Mouse (Mus musculus): ENCODE measurements around the gene Clic5. TPM values are rescaled to one million over a fixed set of nuclear protein-coding genes. Genes with fewer than 3 reads are reported as not detected.

Gene Clic5
- total and polyA plus RNA-seq, 3 experiments = not detected

DNA sequence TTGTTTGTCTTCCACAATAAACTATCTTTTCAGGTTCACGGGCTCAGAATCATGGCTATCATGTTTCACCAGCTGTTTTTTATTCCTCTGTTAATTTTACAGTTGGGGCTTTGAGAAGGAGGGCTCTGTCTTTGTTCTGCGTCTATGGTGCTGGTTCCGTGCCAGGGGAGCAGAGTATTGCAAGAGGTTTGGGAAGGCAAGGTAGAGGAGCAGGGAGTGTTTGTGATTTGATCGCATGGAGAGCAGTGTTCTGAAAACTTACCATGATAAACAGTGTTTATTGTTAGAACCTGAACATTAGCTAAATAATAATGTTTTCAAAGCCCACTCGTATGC is 139.7 kb downstream of the Clic5 start:
- DNase-seq (ENCODE audit: low read depth, low spot score) = no peak
- no peak for TF ChIP-seq SMC3 (IDR thresholded peaks at IDR 0.05; ENCODE audit: low read depth, low read length)
- TF ChIP-seq UBTF (IDR thresholded peaks at IDR 0.05; ENCODE audit: borderline replicate concordance, insufficient read depth, low read depth, low read length) = no peak
- no peak for TF ChIP-seq USF1 (IDR thresholded peaks at IDR 0.05; ENCODE audit: low read depth, low read length)
- TF ChIP-seq MEF2A (IDR thresholded peaks at IDR 0.05; ENCODE audit: extremely low read depth, insufficient replicate concordance, low read depth, low read length, poor library complexity, severe bottlenecking) = no peak
- Histone ChIP-seq H3K9me3 (replicated peaks; ENCODE audit: insufficient read depth, low read length) (no peaks in the 10 kb centered on the region), H3K27me3 (ENCODE audit: control insufficient read depth in 1 of 2, insufficient read depth in 2 of 2, low read length in 2 of 2) (no peaks in the 10 kb centered on the region), H3K9ac (ENCODE audit: control insufficient read depth, low read depth, low read length, poor library complexity, severe bottlenecking) (no peak overlapping the region), H3K4me1 (ENCODE audit: control insufficient read depth in 1 of 2, insufficient read depth in 2 of 2, low read length in 2 of 2) (no peaks in the 10 kb centered on the region), H3K36me3 (ENCODE audit: control insufficient read depth in 1 of 2, insufficient read depth in 2 of 2, low read length in 2 of 2) (no peaks in the 10 kb centered on the region), H3K79me2 (ENCODE audit: control insufficient read depth, insufficient read depth, low read length, poor library complexity) (no peaks in the 10 kb centered on the region), H3K27ac (ENCODE audit: control insufficient read depth, low read depth, low read length) (no peak overlapping the region), H3K4me3 (ENCODE audit: control insufficient read depth in 1 of 2, insufficient read depth in 1 of 2, low read depth in 2 of 2, low read length in 2 of 2) (no peak overlapping the region)

Other genes with a start within 250 kb of the Clic5 start
- 5.2 TPM in 2 replicates for gene Enpp5, start 109.8 kb upstream of the Clic5 start, total RNA-seq (2012; rRNA removed)
- gene Enpp5, start 109.8 kb upstream of the Clic5 start, polyA plus RNA-seq (2012; ENCODE audit: insufficient read depth in 1 of 2, insufficient read length in 2 of 2, low read depth in 1 of 2, low replicate concordance in 2 of 2, missing spikeins in 1 of 2) = 1 to 10 TPM in 1 of 2 experiments, not detected in 1; 7.0 TPM
- 13.9 and 15.3 TPM in 2 replicates for gene Enpp4, start 82.8 kb upstream of the Clic5 start, total RNA-seq (2012; rRNA removed)
- 10 to 100 TPM in 1 of 2 experiments, not detected in 1; 21.7 TPM for gene Enpp4, start 82.8 kb upstream of the Clic5 start, polyA plus RNA-seq (2012; ENCODE audit: insufficient read depth in 1 of 2, insufficient read length in 2 of 2, low read depth in 1 of 2, low replicate concordance in 2 of 2, missing spikeins in 1 of 2)